Mouse (Mus musculus): ENCODE measurements around the gene Asic2.

DNA sequence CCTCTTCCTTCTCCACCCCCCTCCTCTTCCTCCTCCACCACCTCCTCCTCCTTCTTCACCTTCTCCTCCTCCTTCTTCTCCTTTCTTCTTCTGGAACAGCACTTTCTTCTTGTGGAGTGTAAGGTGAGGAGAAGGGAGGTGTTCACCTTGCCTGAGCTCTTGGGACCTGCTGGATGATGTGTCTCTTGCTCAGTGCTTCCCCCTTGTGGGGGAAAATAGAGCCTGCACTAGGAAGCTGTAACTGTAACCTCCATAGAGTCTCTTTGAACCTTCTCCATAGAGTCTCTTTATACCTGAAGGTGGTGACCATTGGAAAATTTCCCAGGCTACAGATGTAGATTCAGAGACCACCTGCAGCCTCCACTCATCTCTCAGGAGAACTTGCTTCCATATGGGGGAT lies 1050.6 kb downstream of the Asic2 start:
- TF ChIP-seq CTCF (conservative IDR thresholded peaks at IDR 0.05; ENCODE audit: insufficient read depth, insufficient read length, low read depth, low read length): 0 out of 2 replicates have a peak, but pooled peaks have one; percentile 18
- TF ChIP-seq POLR2A (IDR thresholded peaks at IDR 0.05; ENCODE audit: low read depth, low read length): no peak
